Comparison of ENCODE assay signal across 35 mouse cellular contexts in the genomic region with DNA sequence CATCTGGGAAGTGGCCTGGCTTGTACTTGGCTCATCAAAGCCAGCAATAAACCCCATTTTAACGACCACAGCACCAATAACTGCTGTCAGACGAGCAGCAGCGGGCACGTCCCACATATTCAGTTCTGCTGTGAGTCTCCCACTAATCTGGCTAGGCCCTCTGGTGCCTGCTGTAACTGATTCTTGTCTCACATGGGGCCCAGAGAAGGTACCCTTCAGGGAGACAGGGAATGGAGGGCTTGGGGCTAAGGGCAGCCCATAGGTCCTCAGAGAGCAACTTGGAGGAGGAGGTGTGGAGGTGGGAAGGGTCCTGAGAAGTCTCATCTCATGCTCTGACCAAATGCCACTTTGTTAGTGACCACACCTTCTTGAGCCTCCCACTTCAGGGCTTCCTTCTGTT. TPM values are rescaled to one million over a fixed set of nuclear protein-coding genes. Genes with fewer than 3 reads are reported as not detected.
"Had no signal": no experiment of that assay in that cellular context is flagged by ENCODE, and none has a peak within 500 bp of the region (broad histone marks: within the 10 kb centered on the region; RNA-seq: fewer than 3 reads in every experiment).

No protein-coding gene starts in this region.

- ATAC-seq: liver, embryonic 12.5 days; liver, postnatal 0 days; lung, postnatal 0 days; midbrain, embryonic 13.5 days; midbrain, embryonic 16.5 days had no signal

- H3K4me2 ChIP-seq: limb, embryonic 12.5 days; limb, embryonic 13.5 days; limb, embryonic 15.5 days; liver, embryonic 11.5 days; liver, embryonic 12.5 days; liver, embryonic 13.5 days; liver, embryonic 15.5 days; lung, embryonic 14.5 days; lung, embryonic 15.5 days; midbrain, embryonic 12.5 days; midbrain, embryonic 13.5 days; neural tube, embryonic 12.5 days had no signal

- DNase-seq: left cerebral cortex, postnatal 4 days; liver; liver, embryonic 13.5 days; liver, postnatal 0 days; lung, adult 18-20 months; lung, adult 2 months; lung, embryonic 14.5 days; lung, postnatal 10 days; lung, postnatal 14 days; lung, postnatal 36 days; lung, postnatal 4 days; midbrain, embryonic 14.5 days had no signal

- H3K9ac ChIP-seq: limb, embryonic 12.5 days; limb, embryonic 13.5 days; limb, embryonic 15.5 days; liver, embryonic 12.5 days; liver, embryonic 13.5 days; liver, embryonic 14.5 days; liver, embryonic 15.5 days; liver, postnatal 0 days; lung, embryonic 14.5 days; lung, embryonic 15.5 days; midbrain, embryonic 12.5 days; midbrain, embryonic 13.5 days; neural tube, embryonic 12.5 days had no signal

- H3K27ac ChIP-seq: left cerebral cortex, adult 2 months; limb, embryonic 10.5 days; limb, embryonic 12.5 days; limb, embryonic 13.5 days; limb, embryonic 15.5 days; liver, embryonic 12.5 days; liver, embryonic 13.5 days; liver, embryonic 14.5 days; liver, embryonic 15.5 days; lung, embryonic 15.5 days; macrophage; midbrain, embryonic 10.5 days; midbrain, embryonic 12.5 days; midbrain, embryonic 13.5 days; neural tube, embryonic 12.5 days had no signal

- H3K36me3 ChIP-seq: limb, embryonic 10.5 days; limb, embryonic 12.5 days; limb, embryonic 13.5 days; limb, embryonic 15.5 days; liver, embryonic 12.5 days; liver, embryonic 13.5 days; liver, embryonic 15.5 days; lung, embryonic 15.5 days; midbrain, embryonic 12.5 days; midbrain, embryonic 13.5 days; neural tube, embryonic 12.5 days had no signal

- H3K4me3 ChIP-seq: left cerebral cortex, adult 2 months; limb, embryonic 10.5 days; limb, embryonic 12.5 days; limb, embryonic 13.5 days; limb, embryonic 15.5 days; liver, embryonic 12.5 days; liver, embryonic 13.5 days; liver, embryonic 15.5 days; lung, embryonic 15.5 days; megakaryocyte, embryonic 14.5 days; midbrain, embryonic 10.5 days; midbrain, embryonic 12.5 days; midbrain, embryonic 13.5 days; myocyte; neural tube, embryonic 12.5 days had no signal

- H3K9me3 ChIP-seq: limb, embryonic 10.5 days; limb, embryonic 13.5 days; limb, embryonic 15.5 days; liver, embryonic 13.5 days; liver, embryonic 15.5 days; lung, embryonic 15.5 days; midbrain, embryonic 12.5 days had no signal

RNA-seq across cellular contexts. Expression of a gene that starts 19.7 kb away (rescaled TPM):
- polyA plus RNA-seq: limb, embryonic 12.5 days; liver, embryonic 11.5 days; liver, embryonic 15.5 days; liver, embryonic 16.5 days had no signal

RNA-seq across cellular contexts. Expression of a gene that starts 24.1 kb away (rescaled TPM):
- polyA plus RNA-seq: liver, embryonic 13.5 days; liver, embryonic 16.5 days; macrophage had no signal

RNA-seq across cellular contexts. Expression of a gene that starts 59.1 kb away (rescaled TPM):
- polyA plus RNA-seq: limb, embryonic 10.5 days; limb, embryonic 11.5 days; limb, embryonic 12.5 days; limb, embryonic 13.5 days; limb, embryonic 14.5 days; limb, embryonic 15.5 days; liver, embryonic 12.5 days; lung, embryonic 14.5 days; midbrain, embryonic 10.5 days; midbrain, embryonic 12.5 days; midbrain, embryonic 13.5 days; midbrain, embryonic 14.5 days; midbrain, embryonic 16.5 days; myocyte; neural tube, embryonic 11.5 days; neural tube, embryonic 12.5 days had no signal
